Mouse (Mus musculus) forebrain, embryonic 10.5 days (tissue): Measurements from ENCODE around the gene Marveld1. TPM values are rescaled to one million over a fixed set of nuclear protein-coding genes. Genes with fewer than 3 reads are reported as not detected.

Experiments
- DNase-seq: peaks from one replicate; pipeline ENCODE4 v3.0.0-alpha.2; 2017; ENCODE audit warnings: low spot score; ENCODE audit errors: extremely low spot score
- H3K27ac ChIP-seq: fragments of 300-500 bp; sonication (generic); 2 replicates; pipeline ENCODE4 v1.5.1; 2016; ENCODE audit warnings: mild to moderate bottlenecking
- H3K27me3 ChIP-seq: fragments of 300-500 bp; sonication (generic); 2 replicates; pipeline ENCODE4 v1.6.1; 2016; ENCODE audit warnings: mild to moderate bottlenecking; ENCODE audit not compliant: poor library complexity, severe bottlenecking
- H3K36me3 ChIP-seq: fragments of 300-500 bp; sonication (generic); replicated peaks from 2 replicates; pipeline ENCODE4 v1.6.1; 2016; ENCODE audit warnings: mild to moderate bottlenecking, moderate library complexity
- H3K4me1 ChIP-seq: fragments of 300-500 bp; sonication (generic); 2 replicates; pipeline ENCODE4 v1.6.1; 2016
- H3K4me3 ChIP-seq: fragments of 300-500 bp; sonication (generic); 2 replicates; pipeline ENCODE4 v1.5.1; 2016; ENCODE audit warnings: mild to moderate bottlenecking, moderate library complexity
- H3K9me3 ChIP-seq: fragments of 300-500 bp; sonication (generic); 2 replicates; pipeline ENCODE4 v1.6.1; 2016; ENCODE audit warnings: mild to moderate bottlenecking, moderate library complexity
- WGBS: fragments of 180-500 bp; shearing (Covaris S2); methylation state at CpG from one replicate; pipeline ENCODE4 v1.1.7; 2016; 5-methylcytosine and 5-hydroxymethylcytosine counted together
- polyA plus RNA-seq: library from polyadenylated mRNA; unstranded; fragments of >200 nt; fragmentation: Nextera tagmentation; extraction: Ambion mirVana; gene quantifications from 2 replicates; pipeline ENCODE4 v1.2.1, GENCODE M21; 2016

The Marveld1 gene
- polyA plus RNA-seq, 1 experiment from 2014 or later = 2.4 TPM

DNA sequence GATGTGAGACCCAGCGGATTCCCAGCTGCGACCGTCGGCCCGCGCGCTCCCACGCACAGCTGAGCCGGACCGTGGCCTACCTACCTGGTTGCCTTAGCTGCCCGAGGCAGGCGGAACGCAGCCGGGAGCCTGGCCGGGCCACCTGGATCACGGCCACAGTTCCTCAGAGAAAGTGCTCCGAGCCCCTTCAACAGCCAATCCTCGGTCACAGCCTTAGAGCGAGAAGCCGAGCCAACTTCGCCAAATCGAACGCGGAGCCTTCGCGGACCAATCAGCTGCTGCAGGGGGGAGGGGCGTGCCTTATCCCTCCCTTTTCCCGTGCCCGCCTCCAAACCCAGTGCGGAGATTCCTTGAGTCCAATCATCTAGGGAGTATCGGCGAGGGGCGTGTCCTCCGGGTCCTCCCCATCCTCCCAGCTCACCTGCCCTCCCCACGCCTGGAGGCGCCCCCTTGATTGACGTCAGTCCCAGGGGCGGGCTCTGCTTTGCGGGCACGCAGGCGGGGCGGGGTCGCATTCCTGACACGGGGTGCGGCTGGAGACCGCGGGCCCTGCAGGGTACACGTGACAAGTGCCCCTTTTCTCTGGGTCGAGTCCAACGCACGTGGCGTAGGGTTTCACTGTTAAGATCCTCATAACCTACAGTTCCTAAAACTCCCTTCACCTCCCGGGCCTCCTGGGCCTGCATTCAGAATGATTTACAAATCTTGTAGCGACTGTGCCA, 18.3 kb upstream of the Marveld1 start, which contains the start of gene Avpi1:
TSS of gene Avpi1 (minus strand) at position 273 of the 722 bp plus-strand sequence.
- Histone ChIP-seq H3K9me3 (no peaks in the 10 kb centered on the region), H3K27ac (peak within 1 kb of the TSS; percentile 88), H3K27me3 (peaks cover 18% of the 10 kb centered on the region), H3K4me1 (peaks cover 40% of the 10 kb centered on the region), H3K36me3 (peaks cover 15% of the 10 kb centered on the region), H3K4me3 (peak within 1 kb of the TSS; percentile 74)
- DNase-seq = peak; percentile 98
- WGBS = under 1% methylated on average over 54 of the region's 54 CpGs

DNA sequence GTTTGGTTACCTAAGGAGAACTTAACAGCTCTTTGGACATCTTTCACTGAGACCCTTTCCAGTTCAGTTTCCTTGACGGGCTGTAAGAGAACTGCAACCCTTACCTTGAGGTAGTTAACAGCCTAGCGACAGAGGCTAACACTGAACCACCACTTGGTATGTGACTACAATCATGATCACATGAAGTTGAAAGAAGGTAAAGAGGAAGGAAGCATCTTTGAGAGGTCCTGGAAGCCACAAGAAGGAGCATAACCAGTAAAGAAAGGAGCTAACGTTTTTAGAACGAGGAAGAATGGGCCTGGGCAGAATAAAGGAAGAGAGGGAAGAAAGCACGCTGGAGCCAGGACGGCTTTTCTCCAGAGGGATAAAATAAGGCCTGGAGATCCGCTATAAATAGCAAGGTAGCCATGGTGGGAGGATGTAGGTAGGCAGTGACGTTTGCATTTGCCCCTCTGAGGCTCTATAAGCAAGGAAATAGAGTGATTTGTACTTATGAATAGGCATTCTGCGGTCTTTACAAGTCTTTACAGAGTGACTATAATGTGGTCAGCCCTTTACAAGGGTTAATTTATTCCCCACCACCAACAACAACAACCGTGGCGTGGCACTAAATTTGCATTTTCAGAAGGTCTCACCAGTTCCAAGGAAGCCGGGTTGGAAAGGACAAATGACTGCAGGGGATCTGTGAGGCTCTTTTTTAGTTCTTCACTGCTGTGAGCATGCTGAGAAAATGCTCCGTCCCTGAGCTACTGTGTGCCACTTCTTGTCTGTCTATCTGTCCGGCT, 17.5 kb upstream of the Marveld1 start:
- H3K4me3 ChIP-seq = peak overlapping the region; percentile 74
- peak overlapping the region; percentile 88 for H3K27ac ChIP-seq
- H3K9me3 ChIP-seq = no peaks in the 10 kb centered on the region
- H3K27me3 ChIP-seq = peaks cover 18% of the 10 kb centered on the region
- 34% methylated on average over 14 of the region's 14 CpGs for WGBS
- H3K4me1 ChIP-seq = peaks cover 40% of the 10 kb centered on the region
- peaks cover 7% of the 10 kb centered on the region for H3K36me3 ChIP-seq
- DNase-seq = no peak

DNA sequence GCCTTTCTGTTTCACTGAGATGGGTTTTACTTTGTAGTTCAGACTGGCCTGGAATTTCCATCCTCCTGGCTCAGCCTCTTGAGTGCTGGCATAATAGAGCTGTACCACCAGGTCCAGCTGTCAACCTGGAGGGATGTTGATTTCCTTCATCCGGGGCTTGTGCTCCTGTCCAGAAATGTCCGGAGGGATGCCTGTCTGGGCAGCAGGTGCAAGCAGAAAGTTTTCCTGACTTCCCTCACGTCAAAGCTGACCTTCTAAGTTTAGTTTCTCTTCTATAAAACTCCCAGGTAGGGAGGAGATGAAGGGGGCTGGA, 16.9 kb upstream of the Marveld1 start:
- peaks cover 18% of the 10 kb centered on the region for H3K27me3 ChIP-seq
- peaks cover 2% of the 10 kb centered on the region for H3K36me3 ChIP-seq
- 77% methylated on average over 3 of the region's 3 CpGs for WGBS
- H3K4me1 ChIP-seq = peaks cover 43% of the 10 kb centered on the region
- H3K27ac ChIP-seq = peak overlapping the region; percentile 88
- no peak overlapping the region for H3K4me3 ChIP-seq
- no peak for DNase-seq
- H3K9me3 ChIP-seq = no peaks in the 10 kb centered on the region

DNA sequence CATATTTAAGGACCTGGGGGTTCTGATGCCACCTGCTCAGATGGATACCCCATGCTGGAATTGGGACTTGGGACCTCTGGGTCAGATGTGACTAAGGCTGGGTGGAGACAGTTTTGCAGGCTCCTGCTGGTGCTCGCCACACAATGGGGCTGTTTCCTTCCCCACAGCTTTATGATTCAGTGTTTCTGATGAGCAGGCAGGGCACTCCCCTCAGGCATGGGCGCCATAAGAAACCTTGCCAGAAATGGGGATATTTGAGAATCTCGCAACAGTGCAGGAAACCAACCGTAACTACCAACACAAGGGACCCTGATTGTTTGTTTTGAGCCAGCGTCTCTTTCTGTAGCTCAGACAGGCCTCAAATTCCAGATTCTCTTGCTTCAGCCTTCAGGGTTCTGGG, 16.1 kb upstream of the Marveld1 start:
- 87% methylated on average over 5 of the region's 5 CpGs for WGBS
- no peak for DNase-seq
- H3K36me3 ChIP-seq = no peaks in the 10 kb centered on the region
- H3K27me3 ChIP-seq = peaks cover 18% of the 10 kb centered on the region
- H3K27ac ChIP-seq = no peak overlapping the region
- H3K4me1 ChIP-seq = peaks cover 47% of the 10 kb centered on the region
- no peaks in the 10 kb centered on the region for H3K9me3 ChIP-seq
- H3K4me3 ChIP-seq = no peak overlapping the region

DNA sequence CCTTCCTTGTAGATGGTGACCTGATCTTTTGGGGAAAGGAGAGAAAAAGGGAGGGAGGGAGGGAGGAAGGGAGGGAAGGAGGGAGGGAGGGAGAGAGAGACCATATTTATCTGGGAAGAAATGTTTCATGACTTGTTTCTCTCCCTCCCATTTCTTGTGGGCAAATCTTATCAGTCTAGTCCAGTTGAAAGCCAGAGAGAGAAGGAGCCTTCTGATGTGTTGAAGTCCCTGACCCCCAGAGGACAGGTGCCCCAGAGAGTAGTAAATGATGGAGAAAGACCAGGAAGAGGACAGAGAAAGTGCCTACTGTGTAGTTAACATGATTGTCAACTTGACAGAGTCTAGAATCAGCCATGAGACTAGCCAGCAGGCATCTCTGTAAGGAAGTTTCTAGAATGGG, 12.1 kb upstream of the Marveld1 start:
- no peaks in the 10 kb centered on the region for H3K36me3 ChIP-seq
- no peak for DNase-seq
- no peaks in the 10 kb centered on the region for H3K9me3 ChIP-seq

DNA sequence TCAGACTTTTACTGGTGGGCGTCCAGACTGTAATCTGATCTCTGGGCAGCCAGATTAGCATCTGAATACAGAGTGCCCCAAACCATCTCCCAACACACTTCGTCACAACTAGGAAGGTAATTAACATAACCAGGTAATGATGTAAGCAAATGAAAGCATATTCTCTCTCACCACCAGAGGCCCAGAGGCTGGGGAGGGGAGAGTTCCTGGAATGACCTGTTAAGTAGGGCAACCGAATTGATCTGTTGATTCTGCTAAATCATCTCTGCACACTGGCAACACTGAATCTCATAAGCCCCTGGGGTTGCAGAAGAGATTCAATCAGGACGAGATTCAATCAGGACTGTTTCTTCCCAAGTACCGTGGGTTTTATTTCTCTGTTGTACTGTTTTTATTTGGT, 11.1 kb upstream of the Marveld1 start:
- Histone ChIP-seq H3K27me3 (no peaks in the 10 kb centered on the region), H3K4me1 (peaks cover 22% of the 10 kb centered on the region), H3K9me3 (no peaks in the 10 kb centered on the region), H3K27ac (no peak overlapping the region), H3K4me3 (no peak overlapping the region), H3K36me3 (no peaks in the 10 kb centered on the region)
- 27% methylated on average over 5 of the region's 5 CpGs for WGBS
- no peak for DNase-seq

More for the DNA sequence above, 12.1 kb upstream of the Marveld1 start:
- Histone ChIP-seq H3K27me3 (0 out of 2 replicates have a peak, but pooled peaks cover 5% of the 10 kb centered on the region), H3K27ac (no peak overlapping the region), H3K4me3 (no peak overlapping the region), H3K4me1 (peaks cover 30% of the 10 kb centered on the region)

DNA sequence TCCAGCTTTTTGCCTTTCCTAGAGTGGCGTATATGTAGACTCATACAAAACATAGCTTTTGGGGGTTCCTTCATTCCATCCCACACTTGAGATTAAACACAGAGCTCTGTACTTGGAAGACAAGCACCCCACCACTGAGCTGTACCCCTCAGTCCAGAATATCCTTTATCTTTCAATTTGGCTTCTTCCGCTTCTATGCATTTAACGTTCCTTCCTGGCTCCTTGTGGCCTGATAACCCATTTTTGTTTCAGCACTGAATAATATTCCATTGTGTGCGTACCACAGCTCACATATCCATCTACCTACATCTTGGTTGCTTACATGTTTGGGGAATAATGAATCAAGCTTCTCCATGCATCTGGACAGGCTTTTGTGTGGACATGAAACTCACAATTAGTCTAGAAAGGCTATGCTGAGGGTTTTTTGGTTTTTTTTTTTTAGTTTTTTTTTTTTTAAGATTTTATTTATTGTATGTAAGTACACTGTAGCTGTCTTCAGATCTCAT, 10.0 kb upstream of the Marveld1 start:
- 94% methylated on average over 4 of the region's 4 CpGs for WGBS
- Histone ChIP-seq H3K4me1 (peaks cover 19% of the 10 kb centered on the region), H3K4me3 (no peak overlapping the region), H3K9me3 (no peaks in the 10 kb centered on the region), H3K36me3 (no peaks in the 10 kb centered on the region), H3K27ac (no peak overlapping the region), H3K27me3 (no peaks in the 10 kb centered on the region)
- no peak for DNase-seq

DNA sequence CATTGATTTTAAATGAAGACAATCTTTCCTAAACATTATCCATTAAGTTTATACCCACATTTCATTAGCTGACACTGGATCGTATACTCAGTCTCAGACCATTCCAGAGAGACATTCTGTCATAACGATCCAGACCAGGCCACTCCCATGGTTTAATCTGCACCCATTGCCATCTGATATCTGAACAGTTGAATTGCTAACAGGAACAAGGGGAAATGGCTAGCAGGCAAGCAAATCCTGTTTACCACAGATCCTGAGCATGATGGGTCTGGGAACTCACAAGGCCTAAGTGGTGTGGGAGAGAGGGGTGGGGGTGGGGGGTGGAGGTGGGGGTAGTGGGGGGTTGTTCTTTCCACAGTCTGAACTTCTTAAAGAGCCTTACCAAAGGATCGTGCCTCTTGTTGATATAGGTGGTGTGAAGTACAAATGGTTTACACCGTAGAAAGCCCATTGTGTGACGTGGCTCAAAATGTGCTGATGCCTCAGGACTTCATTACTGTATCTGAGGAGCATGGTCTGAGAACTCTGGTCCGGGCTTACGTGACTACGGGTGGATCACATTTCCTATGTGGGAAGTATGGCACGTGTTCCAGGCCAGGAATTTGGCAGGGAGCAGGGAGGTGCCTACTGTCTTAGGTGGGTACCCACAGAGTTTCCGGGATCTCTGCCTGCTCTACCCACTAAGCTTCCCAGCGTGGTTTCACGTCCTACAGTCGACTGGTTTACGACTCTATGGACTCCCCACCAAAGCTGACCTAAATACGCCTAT, 8.5 kb upstream of the Marveld1 start:
- no peak for DNase-seq
- Histone ChIP-seq H3K9me3 (no peaks in the 10 kb centered on the region), H3K27ac (no peak overlapping the region), H3K4me1 (peaks cover 19% of the 10 kb centered on the region), H3K36me3 (no peaks in the 10 kb centered on the region), H3K4me3 (no peak overlapping the region), H3K27me3 (no peaks in the 10 kb centered on the region)
- WGBS = 90% methylated on average over 15 of the region's 15 CpGs

DNA sequence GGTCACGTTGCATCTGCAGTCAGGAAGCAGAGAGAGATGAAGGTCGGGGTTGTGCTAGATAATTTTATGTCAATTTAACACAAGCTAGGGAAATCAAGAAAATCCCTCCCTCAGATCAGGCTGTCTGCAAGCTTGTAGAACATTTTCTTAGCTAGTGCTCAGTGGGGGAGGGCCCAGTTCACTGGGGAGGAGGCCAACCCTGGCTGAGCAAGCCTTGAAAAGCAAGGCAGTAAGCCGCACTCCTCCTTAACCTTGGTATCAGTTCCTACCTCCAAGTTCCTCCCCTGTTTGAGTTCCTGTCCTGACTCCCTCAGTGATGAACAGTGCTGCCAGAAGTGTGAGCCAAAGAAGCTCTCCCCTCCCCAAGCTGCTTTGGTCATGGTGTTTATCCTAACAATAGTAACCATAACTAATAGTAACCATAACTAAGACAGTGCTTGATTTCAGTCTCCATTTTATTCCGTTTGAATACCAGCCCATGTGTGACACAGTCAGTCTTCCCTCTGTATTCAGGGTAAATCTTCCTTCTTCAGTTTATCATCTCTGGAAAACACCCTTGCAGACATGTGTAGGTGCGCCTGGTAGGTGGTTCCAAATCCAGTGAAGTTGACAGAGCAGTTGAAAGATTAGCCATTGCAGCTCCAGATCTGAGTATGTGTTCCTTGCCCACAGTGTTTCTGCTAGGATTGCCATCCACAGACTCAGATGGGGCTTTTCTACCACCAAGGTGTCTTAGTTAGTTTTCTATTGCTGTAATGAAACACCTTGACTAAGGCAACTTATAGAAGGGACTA, 7.3 kb upstream of the Marveld1 start:
- Histone ChIP-seq H3K4me3 (no peak overlapping the region), H3K27me3 (peaks cover 1% of the 10 kb centered on the region; the same call in 1 of the 2 replicates), H3K9me3 (no peaks in the 10 kb centered on the region), H3K36me3 (no peaks in the 10 kb centered on the region), H3K27ac (no peak overlapping the region), H3K4me1 (peaks cover 19% of the 10 kb centered on the region)
- WGBS = 83% methylated on average over 5 of the region's 5 CpGs
- DNase-seq = no peak

DNA sequence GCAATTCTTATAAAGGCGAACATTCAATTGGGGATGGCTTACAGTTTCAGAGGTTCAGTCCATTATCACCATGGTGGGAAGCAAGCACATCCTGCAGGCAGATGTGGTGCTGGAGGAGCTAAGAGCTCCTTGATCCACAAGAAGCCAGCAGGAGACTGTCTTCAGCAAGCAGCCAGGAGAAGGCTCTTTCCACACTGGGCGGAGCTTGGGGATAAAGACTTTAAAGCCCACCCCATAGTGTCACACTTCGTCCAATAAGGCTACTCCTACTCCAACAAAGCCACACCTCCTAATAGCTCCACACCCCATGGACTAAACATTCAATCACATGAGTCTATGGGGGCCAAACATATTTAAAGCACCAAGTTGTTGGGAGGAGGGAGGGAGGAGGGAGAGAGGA, 5.2 kb upstream of the Marveld1 start:
- Histone ChIP-seq H3K4me3 (no peak overlapping the region), H3K36me3 (no peaks in the 10 kb centered on the region), H3K27me3 (peaks cover 22% of the 10 kb centered on the region), H3K4me1 (peaks cover 3% of the 10 kb centered on the region), H3K27ac (no peak overlapping the region), H3K9me3 (no peaks in the 10 kb centered on the region)
- DNase-seq = no peak
- WGBS = 76% methylated on average over 3 of the region's 3 CpGs

DNA sequence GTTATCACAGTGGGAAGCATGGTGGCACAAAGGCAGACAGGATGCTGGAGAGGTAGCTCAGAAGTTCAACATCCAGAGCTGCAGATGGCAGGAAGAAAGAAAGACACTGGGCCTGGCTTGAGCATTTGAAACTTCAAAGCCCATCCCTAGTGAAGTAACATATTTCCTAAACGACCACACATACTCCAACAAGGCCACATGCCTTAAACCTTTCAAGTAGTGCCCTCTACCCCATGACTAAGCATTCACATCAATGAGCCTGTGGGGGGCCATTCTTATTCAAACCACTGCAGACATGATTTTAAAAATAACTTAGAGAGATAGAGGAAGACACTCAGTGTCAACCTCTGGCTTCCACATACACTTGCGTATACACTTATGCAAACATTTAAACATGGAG, 4.4 kb upstream of the Marveld1 start:
- Histone ChIP-seq H3K4me3 (no peak overlapping the region), H3K27me3 (peaks cover 26% of the 10 kb centered on the region), H3K27ac (no peak overlapping the region), H3K4me1 (peaks cover 9% of the 10 kb centered on the region), H3K36me3 (no peaks in the 10 kb centered on the region), H3K9me3 (no peaks in the 10 kb centered on the region)
- no peak for DNase-seq
- 88% methylated on average over 2 of the region's 2 CpGs for WGBS

DNA sequence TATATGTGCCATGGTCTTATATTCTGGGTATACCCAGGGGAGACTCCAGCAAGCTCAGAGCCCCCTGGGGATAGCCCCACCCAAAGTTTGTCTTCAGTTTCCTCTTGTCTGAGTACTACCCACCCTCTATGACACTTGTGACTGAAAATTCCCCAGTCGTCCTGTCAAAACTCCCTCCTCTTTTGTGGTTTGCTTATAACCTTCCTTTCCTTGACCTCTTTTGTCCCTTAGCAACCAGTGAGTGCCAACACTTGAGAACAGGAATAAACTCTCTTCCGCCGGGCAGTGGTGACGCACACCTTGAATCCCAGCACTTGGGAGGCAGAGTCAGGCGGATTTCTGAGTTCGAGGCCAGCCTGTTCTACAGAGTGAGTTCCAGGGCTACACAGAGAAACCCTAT, 3.1 kb upstream of the Marveld1 start:
- Histone ChIP-seq H3K9me3 (no peaks in the 10 kb centered on the region), H3K4me3 (no peak overlapping the region), H3K36me3 (no peaks in the 10 kb centered on the region), H3K27me3 (peaks cover 39% of the 10 kb centered on the region), H3K4me1 (peaks cover 22% of the 10 kb centered on the region), H3K27ac (no peak overlapping the region)
- WGBS = 69% methylated on average over 6 of the region's 6 CpGs
- no peak for DNase-seq
